Mouse (Mus musculus) T-helper 1 cell (primary cell): Measurements from ENCODE around the gene F13b.

Experiments
- in situ Hi-C: fragments of 300-600 bp; cut with MboI, MseI; formaldehyde crosslinking; loops from one replicate; pipeline ENCODE4 v1.15.1; 2025; ENCODE audit warnings: high pct_unique_total_duplicates

Gene F13b

GRCm38 (mm10) chr1:139501258-139501752 is at the start of gene F13b:
Gene F13b, plus strand, starts transcription at chr1:139501702.
- in situ Hi-C loops: no loop called here

GRCm38 (mm10) chr1:139454340-139455225 is 46.9 kb upstream of the F13b start, which contains the start of gene Aspm:
Gene Aspm, plus strand, starts transcription at chr1:139454772.
- in situ Hi-C loops: no loop called here

GRCm38 (mm10) chr1:139455226-139455869 is 46.2 kb upstream of the F13b start:
- in situ Hi-C loops: no loop called here

- in situ Hi-C loops: no loop called here
Observed at GRCm38 (mm10) chr1:139460807-139461206, 40.7 kb upstream of the F13b start.

- in situ Hi-C loops: no loop called here
Observed at GRCm38 (mm10) chr1:139465936-139466335, 35.6 kb upstream of the F13b start.

DNA sequence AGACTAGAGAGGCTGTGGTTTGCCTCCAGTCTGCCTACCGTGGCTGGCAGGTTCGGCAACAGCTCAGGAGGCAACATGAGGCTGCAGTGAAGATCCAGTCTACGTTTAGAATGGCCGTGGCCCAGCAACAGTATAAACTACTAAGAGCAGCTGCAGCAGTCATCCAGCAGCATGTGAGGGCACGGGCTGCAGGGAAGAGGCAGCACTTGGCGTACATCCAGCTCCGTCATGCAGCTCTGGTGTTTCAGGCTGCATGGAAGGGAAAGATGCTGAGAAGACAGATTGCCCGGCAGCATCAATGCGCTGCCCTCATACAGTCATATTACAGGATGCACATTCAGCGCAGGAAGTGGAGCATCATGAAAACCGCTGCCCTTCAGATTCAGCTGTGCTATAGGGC is 22.6 kb upstream of the F13b start:
- in situ Hi-C loops: no loop called here

DNA sequence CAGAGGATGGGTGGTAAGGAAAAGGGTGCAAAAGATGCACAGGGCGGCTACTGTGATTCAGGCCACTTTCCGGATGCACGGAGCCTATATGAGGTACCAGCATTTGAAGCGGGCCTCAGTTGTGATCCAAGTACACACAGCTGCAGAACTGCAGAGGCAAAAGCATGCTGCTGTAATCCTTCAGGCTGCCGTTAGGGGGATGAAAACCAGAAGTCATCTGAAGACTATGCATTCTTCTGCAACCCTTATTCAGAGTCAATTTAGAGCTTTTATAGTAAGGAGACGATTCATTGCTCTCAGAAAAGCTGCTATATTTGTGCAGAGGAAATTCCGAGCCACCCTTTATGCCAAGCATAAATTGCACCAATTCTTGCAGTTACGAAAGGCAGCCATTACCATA is 21.3 kb upstream of the F13b start:
- in situ Hi-C loops: no loop called here

- in situ Hi-C loops: no loop called here
Observed at GRCm38 (mm10) chr1:139481146-139481545, 20.4 kb upstream of the F13b start.

DNA sequence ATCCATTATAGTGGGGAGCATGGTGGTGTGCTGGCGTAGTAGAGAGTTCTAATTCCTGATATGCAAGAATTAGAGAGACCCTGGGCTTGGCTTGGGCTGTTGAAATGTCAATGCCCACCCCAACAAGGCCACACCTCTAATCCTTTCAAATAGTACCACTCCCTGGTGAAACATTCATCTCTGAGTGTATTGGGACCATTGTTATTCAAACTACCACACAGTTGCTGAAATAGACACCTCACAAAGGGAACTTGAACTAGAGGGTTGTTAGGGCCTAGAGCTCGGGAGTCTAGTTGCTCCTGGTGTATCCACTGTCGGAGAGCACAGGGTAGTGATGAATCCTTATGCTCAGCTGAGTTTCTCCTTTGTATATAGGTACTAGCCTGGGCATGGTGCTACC is 6.9 kb upstream of the F13b start:
- in situ Hi-C loops: no loop called here

- in situ Hi-C loops: no loop called here
Observed at GRCm38 (mm10) chr1:139495408-139495807, 6.1 kb upstream of the F13b start.

DNA sequence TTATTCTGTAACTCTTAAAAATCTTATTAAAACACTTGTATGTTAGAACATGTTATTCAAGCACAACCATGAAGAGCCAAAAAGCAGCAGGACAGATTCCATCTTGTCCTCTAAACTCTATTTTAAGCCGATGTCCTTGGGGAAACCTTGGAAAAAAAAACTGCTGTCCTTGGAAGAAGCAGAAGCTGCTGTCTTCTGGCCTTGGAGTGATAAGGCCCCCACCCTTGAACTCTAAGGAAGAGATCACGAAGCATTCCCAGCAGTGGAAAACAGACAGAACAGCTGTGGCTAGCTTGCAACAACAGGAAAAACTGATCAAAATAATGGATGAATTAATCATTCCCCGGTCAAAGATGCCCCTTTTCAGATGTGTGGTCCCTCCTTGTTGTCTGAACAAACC is 5.3 kb upstream of the F13b start:
- in situ Hi-C loops: no loop called here

- in situ Hi-C loops: no loop called here
Observed at GRCm38 (mm10) chr1:139499751-139500150, 1.8 kb upstream of the F13b start.

- in situ Hi-C loops: no loop called here
Observed at GRCm38 (mm10) chr1:139514556-139514955, 13.1 kb downstream of the F13b start.

DNA sequence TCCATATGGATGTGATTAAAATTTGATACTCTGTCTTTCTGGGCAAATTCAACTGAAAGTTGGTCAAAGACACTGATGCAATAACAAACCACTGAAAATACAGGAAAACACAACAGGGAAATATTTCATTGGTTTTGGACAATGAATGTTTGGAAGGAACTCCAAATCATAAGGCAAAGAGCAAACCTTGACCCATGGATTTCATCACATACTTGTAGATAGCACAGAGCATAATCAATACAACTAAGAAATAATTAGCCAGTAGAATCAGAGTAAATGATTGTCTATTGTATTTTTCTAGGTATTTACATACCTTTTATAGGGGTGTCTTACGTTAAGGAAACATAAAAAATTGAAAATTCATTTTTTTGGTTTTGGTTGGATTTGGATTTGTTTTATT is 47.0 kb downstream of the F13b start:
- in situ Hi-C loops: no loop called here

DNA sequence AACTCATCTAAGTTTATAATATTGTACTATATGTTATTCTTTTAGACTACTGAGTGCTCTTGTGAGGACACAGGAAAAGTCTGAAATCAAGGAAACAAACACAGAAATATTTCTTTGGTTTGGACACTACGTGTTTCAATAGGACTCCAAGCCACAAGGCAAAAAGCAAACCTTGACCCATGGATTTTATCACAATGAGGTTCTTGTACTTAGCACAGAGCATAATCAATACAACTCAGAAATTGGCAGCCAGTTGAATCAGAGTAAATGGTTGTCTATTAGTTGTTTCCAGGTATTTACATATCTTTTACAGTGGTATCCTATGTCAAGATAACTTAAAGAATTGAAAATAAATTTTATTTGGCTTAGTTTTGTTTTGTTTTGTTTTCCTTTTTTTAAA is 49.8 kb downstream of the F13b start:
- in situ Hi-C loops: no loop called here

DNA sequence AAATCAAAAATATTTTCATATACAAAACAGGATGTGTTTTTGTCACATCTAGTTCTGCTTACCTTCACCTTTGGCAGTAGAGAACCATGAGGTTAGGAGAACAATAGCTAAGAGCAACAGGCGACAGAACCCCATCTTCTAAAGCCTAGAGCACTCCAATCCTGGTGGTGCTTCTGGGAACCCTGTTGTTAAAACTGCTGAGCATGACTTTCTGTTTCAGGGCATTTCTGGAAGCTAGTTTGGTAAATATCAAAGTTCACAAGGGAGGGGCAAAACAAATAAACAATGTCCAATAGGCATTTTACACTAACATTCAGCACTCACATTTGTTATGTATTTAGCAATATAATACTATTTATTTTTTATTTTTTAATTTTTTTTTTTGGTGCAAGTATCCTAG is 58.5 kb downstream of the F13b start, which contains the start of gene Cfhr1:
Gene Cfhr1, minus strand, starts transcription at position 249 of the 400 bp plus-strand sequence.
- in situ Hi-C loops: no loop called here
